ENCODE assay signal across 25 mouse cellular contexts in the genomic region with DNA sequence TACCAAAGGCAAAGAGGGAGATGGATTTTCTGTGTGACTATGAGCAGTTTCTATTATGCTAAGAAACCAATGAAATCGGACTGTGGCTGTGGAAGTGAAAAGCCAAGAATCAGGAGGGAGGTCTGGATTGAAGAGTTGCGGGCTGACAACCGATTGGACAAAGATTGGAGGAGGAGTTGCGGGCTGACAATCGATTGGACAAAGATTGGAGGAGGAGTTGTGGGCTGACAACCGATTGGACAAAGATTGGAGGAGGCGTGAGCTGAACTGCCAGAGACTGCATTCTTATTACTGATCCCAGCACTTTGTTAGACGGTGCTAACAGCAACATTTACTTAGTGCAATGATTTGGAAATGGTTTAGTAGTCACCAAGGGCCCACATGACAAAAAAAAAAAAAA. TPM values are rescaled to one million over a fixed set of nuclear protein-coding genes. Genes with fewer than 3 reads are reported as not detected.
DNase-seq lines count a peak whose midpoint lies in the region; ATAC-seq and TF ChIP-seq lines count a peak whose summit lies in the region.
"Had no signal": no experiment of that assay in that cellular context is flagged by ENCODE, and none has a peak within 500 bp of the region (broad histone marks: within the 10 kb centered on the region; RNA-seq: fewer than 3 reads in every experiment).

No protein-coding gene starts in this region.

- no peak for ATAC-seq in midbrain, embryonic 11.5 days (ENCODE audit: low FRiP score)
- no peak for ATAC-seq in midbrain, postnatal 0 days (ENCODE audit: low FRiP score)
- ATAC-seq: activated CD4-positive, CD25-positive, alpha-beta regulatory T cell, adult 4 months; CD4-positive, CD25-positive, alpha-beta regulatory T cell, adult 4 months; forebrain, embryonic 15.5 days; forebrain, postnatal 0 days had no signal

- no peak overlapping the region for H3K4me2 ChIP-seq in midbrain, embryonic 11.5 days
- no peak overlapping the region for H3K4me2 ChIP-seq in midbrain, postnatal 0 days (ENCODE audit: low read depth, low read length, poor library complexity, severe bottlenecking)
- H3K4me2 ChIP-seq: embryonic facial prominence, embryonic 12.5 days; forebrain, embryonic 13.5 days; forebrain, embryonic 15.5 days had no signal

- no peaks in the 10 kb centered on the region for H3K9me3 ChIP-seq in midbrain, embryonic 11.5 days (ENCODE audit: control insufficient read depth, low read length)
- H3K9me3 ChIP-seq in midbrain, postnatal 0 days (ENCODE audit: low read length), result no peaks in the 10 kb centered on the region
- H3K9me3 ChIP-seq: embryonic facial prominence, embryonic 10.5 days; embryonic facial prominence, embryonic 12.5 days; forebrain, embryonic 13.5 days; forebrain, embryonic 15.5 days had no signal

- 95% methylated on average over 8 of the region's 8 CpGs for WGBS in midbrain, embryonic 11.5 days
- WGBS in midbrain, postnatal 0 days, result 92% methylated on average over 8 of the region's 8 CpGs

- H3K27ac ChIP-seq in midbrain, embryonic 11.5 days (ENCODE audit: low read depth, low read length), result no peak overlapping the region
- H3K27ac ChIP-seq in midbrain, postnatal 0 days (ENCODE audit: low read depth, low read length), result no peak overlapping the region
- H3K27ac ChIP-seq: embryonic facial prominence, embryonic 10.5 days; embryonic facial prominence, embryonic 12.5 days; forebrain, embryonic 13.5 days; forebrain, embryonic 15.5 days had no signal

- H3K27me3 ChIP-seq in midbrain, embryonic 11.5 days (ENCODE audit: control insufficient read depth, insufficient read depth, low read length), result no peaks in the 10 kb centered on the region
- H3K27me3 ChIP-seq in midbrain, postnatal 0 days (ENCODE audit: insufficient read depth, low read length), result no peaks in the 10 kb centered on the region
- H3K27me3 ChIP-seq: CH12.LX; embryonic facial prominence, embryonic 12.5 days; forebrain, embryonic 13.5 days; forebrain, embryonic 15.5 days had no signal

- H3K36me3 ChIP-seq in midbrain, embryonic 11.5 days (ENCODE audit: control insufficient read depth, insufficient read depth, low read length), result no peaks in the 10 kb centered on the region
- no peaks in the 10 kb centered on the region for H3K36me3 ChIP-seq in midbrain, postnatal 0 days (ENCODE audit: insufficient read depth, low read length)
- H3K36me3 ChIP-seq: embryonic facial prominence, embryonic 10.5 days; embryonic facial prominence, embryonic 12.5 days; forebrain, embryonic 15.5 days had no signal

- no peaks in the 10 kb centered on the region for H3K4me1 ChIP-seq in midbrain, embryonic 11.5 days (ENCODE audit: control insufficient read depth, insufficient read depth, low read length)
- no peaks in the 10 kb centered on the region for H3K4me1 ChIP-seq in midbrain, postnatal 0 days (ENCODE audit: insufficient read depth, low read length)
- H3K4me1 ChIP-seq: embryonic facial prominence, embryonic 10.5 days; embryonic facial prominence, embryonic 12.5 days had no signal

- no peak overlapping the region for H3K4me3 ChIP-seq in midbrain, embryonic 11.5 days (ENCODE audit: low read depth, low read length)
- no peak overlapping the region for H3K4me3 ChIP-seq in midbrain, postnatal 0 days (ENCODE audit: low read depth, low read length)
- H3K4me3 ChIP-seq: embryonic facial prominence, embryonic 10.5 days; embryonic facial prominence, embryonic 12.5 days; forebrain, embryonic 13.5 days; forebrain, embryonic 15.5 days had no signal

- no peak overlapping the region for H3K9ac ChIP-seq in midbrain, embryonic 11.5 days (ENCODE audit: low read length)
- no peak overlapping the region for H3K9ac ChIP-seq in midbrain, postnatal 0 days (replicated peaks; ENCODE audit: low read length, poor library complexity, severe bottlenecking)
- H3K9ac ChIP-seq: embryonic facial prominence, embryonic 12.5 days; forebrain, embryonic 13.5 days; forebrain, embryonic 15.5 days; forebrain, postnatal 0 days had no signal

- TF ChIP-seq CTCF in midbrain, postnatal 0 days (IDR thresholded peaks at IDR 0.05), result no peak

- peak; percentile 61 for DNase-seq in heart, adult 11 months
- DNase-seq in heart, adult 8-10 months (ENCODE audit: low spot score), result no peak
- peak; percentile 72 for DNase-seq in midbrain, embryonic 11.5 days (ENCODE audit: low spot score, missing footprints)
- DNase-seq in midbrain, postnatal 0 days (ENCODE audit: low spot score), result no peak
- peak; percentile 64 for DNase-seq in ES-CJ7 (ENCODE audit: low read depth, low spot score)
- DNase-seq in WW6 (ENCODE audit: low read depth, low spot score), result peak; percentile 39
- no peak for DNase-seq in cerebellum, adult 11-12 months
- no peak for DNase-seq in embryo, embryonic 11 days
- DNase-seq: adrenal gland, adult 8-10 months; adrenal gland, postnatal 14 days; adrenal gland, postnatal 36 days; B cell, adult 2 months; cerebellum, adult 18-20 months; cerebellum, adult 8-10 months; cerebellum, adult 9-11 months; cerebellum, postnatal 14 days; cerebellum, postnatal 36 days; forebrain, postnatal 0 days had no signal

RNA-seq across cellular contexts. Expression of gene Dock7, which starts 12.6 kb away (rescaled TPM):
- total RNA-seq in heart, adult 8-10 months (2022), result 10 to 100 TPM in 3 of 4 experiments, 1 to 10 TPM in 1; 9.8 to 11.0 (median 10.7) TPM
- 93.5 and 111 TPM in 2 replicates for polyA plus RNA-seq in midbrain, embryonic 11.5 days (2014; fragmentation: Nextera tagmentation; extraction: Ambion mirVana)
- total RNA-seq in midbrain, postnatal 0 days (2014; rRNA removed), result 82.3 and 115 TPM in 2 replicates
- polyA plus RNA-seq in midbrain, postnatal 0 days (2015; fragmentation: Nextera tagmentation; extraction: Ambion mirVana), result 28.8 and 36.8 TPM in 2 replicates
- polyA plus RNA-seq: CD4-positive, CD25-positive, alpha-beta regulatory T cell, adult 4 months had no signal

Comparison
In these comparisons a context has a peak if more than half of its experiments do, and no peak if none do; other contexts are left out.
1. DNase-seq: peak in heart, adult 11 months (single experiment), midbrain, embryonic 11.5 days (single experiment), ES-CJ7 (single experiment) and WW6 (single experiment); none in heart, adult 8-10 months (single experiment), midbrain, postnatal 0 days (single experiment), cerebellum, adult 11-12 months (single experiment) and embryo, embryonic 11 days (single experiment).